Mouse (Mus musculus) leukemia stem cell, adult 10-12 weeks (primary cell): ENCODE data around the gene Gm39115. TPM values are rescaled to one million over a fixed set of nuclear protein-coding genes. Genes with fewer than 3 reads are reported as not detected.

Source experiments
- polyA plus RNA-seq: library from polyadenylated mRNA; stranded (reverse); fragments of >175 nt; gene quantifications from 2 replicates; pipeline ENCODE4 v1.2.3, GENCODE M21; 2012; ENCODE audit warnings: low replicate concordance

The Gm39115 gene
- polyA plus RNA-seq: not detected in 2 replicates

DNA sequence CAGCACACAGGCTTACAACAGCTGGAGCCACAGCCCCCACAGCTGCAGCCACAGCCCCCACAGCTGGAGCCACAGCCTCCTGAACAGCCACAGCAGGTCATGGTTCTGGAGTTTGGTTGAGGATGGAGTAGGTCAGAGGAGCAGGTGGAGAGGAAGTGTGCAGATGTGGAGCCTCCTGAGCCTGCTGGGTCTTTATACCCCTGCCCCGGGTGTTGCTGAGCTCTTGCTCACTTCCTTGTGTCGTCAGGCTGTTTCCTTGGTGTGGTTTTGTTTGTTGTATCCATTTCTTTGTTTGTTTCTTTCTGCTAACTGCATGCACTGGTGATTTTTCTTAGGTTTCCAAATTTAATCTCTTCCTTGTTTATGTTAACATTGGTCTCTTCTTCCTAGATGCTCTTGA is at the start of gene Gm39115:
Gene Gm39115 (minus strand): TSS at position 101 of the 400 bp plus-strand sequence.

DNA sequence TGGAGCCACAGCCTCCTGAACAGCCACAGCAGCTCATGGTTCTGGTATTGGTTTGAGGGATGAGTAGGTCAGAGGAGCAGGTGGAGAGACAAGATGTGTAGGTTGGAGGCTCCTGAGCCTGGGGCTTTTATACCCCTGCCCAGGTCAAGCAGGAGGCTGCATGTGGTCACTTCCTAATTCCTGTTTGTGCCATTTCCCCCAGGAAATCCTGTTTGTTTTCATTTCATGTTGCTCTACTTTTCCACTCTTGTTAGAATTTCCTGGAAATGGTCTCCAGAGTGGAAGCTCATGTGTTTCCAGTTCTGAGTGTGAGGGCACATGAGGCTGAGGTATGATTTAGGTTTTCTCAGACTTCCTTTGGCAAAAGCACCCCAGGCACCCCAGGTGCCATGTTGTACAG is 40.1 kb upstream of the Gm39115 start, which contains the start of gene Krtap5-2:
Gene Krtap5-2 (minus strand): TSS at position 101 of the 400 bp plus-strand sequence.

DNA sequence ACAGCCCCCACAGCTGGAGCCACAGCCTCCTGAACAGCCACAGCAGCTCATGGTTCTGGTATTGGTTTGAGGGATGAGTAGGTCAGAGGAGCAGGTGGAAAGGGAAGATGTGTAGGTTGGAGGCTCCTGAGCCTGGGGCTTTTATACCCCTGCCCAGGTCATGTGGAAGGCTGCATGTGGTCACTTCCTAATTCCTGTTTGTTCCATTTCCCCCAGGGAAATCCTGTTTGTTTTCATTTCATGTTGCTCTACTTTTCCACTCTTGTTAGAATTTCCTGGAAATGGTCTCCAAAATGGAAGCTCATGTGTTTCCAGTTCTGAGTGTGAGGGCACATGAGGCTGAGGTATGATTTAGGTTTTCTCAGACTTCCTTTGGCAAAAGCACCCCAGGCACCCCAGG is 29.8 kb upstream of the Gm39115 start, which contains the start of gene Gm4553:
Gene Gm4553 (minus strand): TSS at position 101 of the 400 bp plus-strand sequence.

DNA sequence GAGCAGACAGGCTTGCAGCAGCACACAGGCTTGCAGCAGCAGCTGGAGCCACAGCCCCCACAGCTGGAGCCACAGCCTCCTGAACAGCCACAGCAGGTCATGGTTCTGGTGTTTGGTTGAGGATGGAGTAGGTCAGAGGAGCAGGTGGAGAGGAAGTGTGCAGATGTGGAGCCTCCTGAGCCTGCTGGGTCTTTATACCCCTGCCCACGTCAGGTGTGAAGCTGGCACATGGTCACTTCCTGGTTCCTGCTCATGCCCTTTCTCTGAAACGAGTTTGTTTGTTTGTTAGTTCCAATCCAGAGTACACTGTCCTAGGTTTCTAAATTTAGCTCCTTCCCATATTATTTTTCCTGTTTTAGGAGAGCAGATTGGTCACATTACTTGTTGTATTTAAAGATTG is 21.2 kb upstream of the Gm39115 start, which contains the start of gene Gm29735:
Gene Gm29735 (minus strand): TSS at position 101 of the 400 bp plus-strand sequence.

DNA sequence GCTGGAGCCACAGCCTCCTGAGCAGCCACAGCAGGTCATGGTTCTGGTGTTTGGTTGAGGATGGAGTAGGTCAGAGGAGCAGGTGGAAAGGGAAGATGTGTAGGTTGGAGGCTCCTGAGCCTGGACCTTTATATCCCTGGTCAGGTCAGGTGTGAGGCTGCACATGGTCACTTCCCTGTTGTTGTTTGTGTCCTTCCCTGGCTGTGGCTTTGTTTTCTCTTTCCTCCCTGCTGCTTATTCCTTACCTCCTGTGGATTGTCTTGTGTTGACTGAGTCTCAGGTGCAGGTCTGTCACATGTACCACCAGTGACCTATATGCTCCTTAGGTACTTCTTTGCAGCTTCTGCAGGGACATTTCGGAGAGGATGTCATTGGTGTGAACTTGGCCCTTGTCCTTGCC is 8.7 kb upstream of the Gm39115 start, which contains the start of gene Gm45337:
Gene Gm45337 (minus strand): TSS at position 101 of the 400 bp plus-strand sequence.

DNA sequence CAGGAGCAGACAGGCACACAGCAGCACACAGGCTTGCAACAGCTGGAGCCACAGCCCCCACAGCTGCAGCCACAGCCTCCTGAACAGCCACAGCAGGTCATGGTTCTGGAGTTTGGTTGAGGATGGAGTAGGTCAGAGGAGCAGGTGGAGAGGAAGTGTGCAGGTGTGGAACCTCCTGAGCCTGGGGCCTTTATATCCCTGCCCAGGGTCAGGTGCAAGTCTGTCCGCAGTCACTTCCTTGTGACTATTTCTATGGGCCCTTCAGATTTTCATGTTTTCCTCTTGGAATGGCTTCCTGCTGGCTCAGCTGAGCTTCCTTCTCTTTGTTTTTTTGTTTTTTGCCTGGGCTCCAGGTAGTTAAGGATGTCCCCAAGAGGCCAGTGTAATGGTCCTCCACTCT is 15.2 kb downstream of the Gm39115 start, which contains the start of gene Gm45618:
Gene Gm45618 (minus strand): TSS at position 101 of the 400 bp plus-strand sequence.

DNA sequence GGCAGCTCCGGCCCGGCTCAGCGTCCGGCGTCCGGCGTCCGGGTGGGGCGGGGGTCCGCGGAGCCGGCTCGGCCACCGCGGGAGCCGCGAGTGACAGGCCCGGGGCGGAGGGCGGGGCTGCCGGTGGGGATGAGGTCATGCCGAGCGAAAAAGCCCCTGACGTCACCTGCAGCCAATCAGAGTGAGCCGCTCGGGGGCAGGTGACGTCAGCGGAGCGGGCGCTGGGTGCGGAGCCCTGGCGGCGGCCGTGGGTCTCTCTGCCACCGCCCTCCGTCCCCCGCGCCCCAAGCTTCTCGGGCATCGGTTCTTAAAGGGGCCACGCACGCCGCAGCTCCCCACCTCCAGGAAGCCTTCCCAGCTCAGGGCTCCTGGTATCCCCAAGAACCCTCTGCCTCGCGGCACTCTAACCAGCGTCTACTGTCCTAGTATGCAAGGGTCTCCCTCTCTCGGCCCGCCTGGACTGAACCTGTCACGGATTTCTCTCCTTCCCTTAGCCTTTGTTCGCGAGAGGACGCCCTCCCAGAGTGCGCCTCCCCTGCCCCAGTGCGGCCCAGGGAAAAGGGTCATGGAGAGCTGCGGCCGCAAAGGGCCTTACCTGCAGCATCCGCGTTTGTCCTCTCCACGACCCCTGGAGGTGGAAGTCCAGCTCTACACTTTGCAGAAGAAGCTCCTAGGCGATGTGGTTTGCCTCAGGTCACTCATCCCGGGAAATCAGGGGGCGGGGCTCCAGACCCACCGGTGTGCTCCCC is 40.5 kb downstream of the Gm39115 start, which contains the start of gene Dusp8:
Gene Dusp8 (minus strand): TSS at position 661 of the 749 bp plus-strand sequence.

Other genes starting within 250 kb of the Gm39115 start
- 57.6 and 72.5 TPM in 2 replicates for gene Tollip, start 217.5 kb downstream of the Gm39115 start, polyA plus RNA-seq
- gene Brsk2, start 186.3 kb downstream of the Gm39115 start, polyA plus RNA-seq: not detected in 2 replicates
- 10.0 and 53.1 TPM in 2 replicates for gene Mob2, start 75.0 kb downstream of the Gm39115 start, polyA plus RNA-seq
- gene Dusp8, start 40.2 kb downstream of the Gm39115 start, polyA plus RNA-seq: 14.9 and 17.9 TPM in 2 replicates
- gene Gm45618, start 15.3 kb downstream of the Gm39115 start, polyA plus RNA-seq: not detected in 2 replicates
- gene Gm45337, start 8.6 kb upstream of the Gm39115 start, polyA plus RNA-seq: not detected in 2 replicates
- not detected in 2 replicates for gene Gm29735, start 21.1 kb upstream of the Gm39115 start, polyA plus RNA-seq
- not detected in 2 replicates for gene Gm4553, start 29.7 kb upstream of the Gm39115 start, polyA plus RNA-seq
- not detected in 2 replicates for gene Krtap5-2, start 40.0 kb upstream of the Gm39115 start, polyA plus RNA-seq
- gene Gm10153, start 54.4 kb upstream of the Gm39115 start, polyA plus RNA-seq: not detected in 2 replicates
- not detected in 2 replicates for gene Krtap5-3, start 65.3 kb upstream of the Gm39115 start, polyA plus RNA-seq
- not detected in 2 replicates for gene Gm7579, start 75.8 kb upstream of the Gm39115 start, polyA plus RNA-seq
- gene Krtap5-5, start 93.9 kb upstream of the Gm39115 start, polyA plus RNA-seq: not detected in 2 replicates
- gene Gm40460, start 105.0 kb upstream of the Gm39115 start, polyA plus RNA-seq: not detected in 2 replicates
- gene Gm2431, start 122.3 kb upstream of the Gm39115 start, polyA plus RNA-seq: not detected in 2 replicates
- not detected in 2 replicates for gene Gm4559, start 138.3 kb upstream of the Gm39115 start, polyA plus RNA-seq
- not detected in 2 replicates for gene Krtap5-1, start 161.1 kb upstream of the Gm39115 start, polyA plus RNA-seq
- gene Krtap5-4, start 167.5 kb upstream of the Gm39115 start, polyA plus RNA-seq: not detected in 2 replicates
- gene Ifitm10, start 237.7 kb upstream of the Gm39115 start, polyA plus RNA-seq: 7.7 and 27.5 TPM in 2 replicates
- 13.8 TPM in 1 of 2 replicates, not detected in the other for gene Gm49369, start 246.6 kb upstream of the Gm39115 start, polyA plus RNA-seq